Mouse (Mus musculus): ENCODE measurements at regions not wholly inside any gene's neighbourhood (a gene's known extent, or its start where the extent isn't known, plus 50 kb on each side); places are given as distances from the start of the nearest gene placed in this dataset.
"Not testable (repeated sequence)": the region's sequence is repeated elsewhere in the genome, so short reads cannot be mapped to it uniquely, and the experiment has no call there.

- TF ChIP-seq USF1 (IDR thresholded peaks at IDR 0.05; ENCODE audit: low read depth) (no peak), MYOG (IDR thresholded peaks at IDR 0.05; ENCODE audit: control insufficient read depth, extremely low read depth, insufficient read length) (no peak), CTCF (IDR thresholded peaks at IDR 0.05; ENCODE audit: control insufficient read depth, insufficient read depth, insufficient read length) (no peak), CEBPB (IDR thresholded peaks at IDR 0.05; ENCODE audit: low read depth) (no peak), MAX (IDR thresholded peaks at IDR 0.05) (no peak), FOSL1 (IDR thresholded peaks at IDR 0.05; ENCODE audit: insufficient read depth, low read length, poor library complexity, severe bottlenecking) (no peak), MYOD1 (IDR thresholded peaks at IDR 0.05; ENCODE audit: control insufficient read depth, insufficient read length, low read depth) (no peak)
- no peaks in the 10 kb centered on the region for H3K79me2 ChIP-seq (ENCODE audit: control insufficient read depth, insufficient read depth)
- H3K36me3 ChIP-seq (ENCODE audit: control insufficient read depth, insufficient read depth): no peaks in the 10 kb centered on the region
- H3K4me3 ChIP-seq (ENCODE audit: insufficient read depth, poor library complexity, severe bottlenecking): no peak overlapping the region
- no peaks in the 10 kb centered on the region for H3K27me3 ChIP-seq (ENCODE audit: control insufficient read depth, insufficient read depth, insufficient read length)
- H3K79me3 ChIP-seq (ENCODE audit: low read depth): no peaks in the 10 kb centered on the region
- no peak overlapping the region for H3ac ChIP-seq (ENCODE audit: control insufficient read depth, insufficient read length, low read depth)
Observed at GRCm38 (mm10) chr3:129416337-129416736, 83.8 kb upstream of the Enpep start.

- H3K79me2 ChIP-seq (ENCODE audit: control insufficient read depth, insufficient read depth); H3K27me3 ChIP-seq (ENCODE audit: control insufficient read depth, insufficient read depth, insufficient read length); H3K4me3 ChIP-seq (ENCODE audit: insufficient read depth, poor library complexity, severe bottlenecking); H3ac ChIP-seq (ENCODE audit: control insufficient read depth, insufficient read length, low read depth); H3K36me3 ChIP-seq (ENCODE audit: control insufficient read depth, insufficient read depth); H3K79me3 ChIP-seq (ENCODE audit: low read depth): not testable (repeated sequence)
- peak; percentile 43 for TF ChIP-seq CTCF (IDR thresholded peaks at IDR 0.05; ENCODE audit: control insufficient read depth, insufficient read depth, insufficient read length)
Observed at GRCm38 (mm10) chr3:129421620-129422239, 89.2 kb upstream of the Enpep start.

- Histone ChIP-seq H3K79me3 (ENCODE audit: low read depth) (no peaks in the 10 kb centered on the region), H3ac (ENCODE audit: control insufficient read depth, insufficient read length, low read depth) (no peak overlapping the region), H3K4me3 (ENCODE audit: insufficient read depth, poor library complexity, severe bottlenecking) (no peak overlapping the region), H3K79me2 (ENCODE audit: control insufficient read depth, insufficient read depth) (no peaks in the 10 kb centered on the region), H3K36me3 (ENCODE audit: control insufficient read depth, insufficient read depth) (no peaks in the 10 kb centered on the region), H3K27me3 (ENCODE audit: control insufficient read depth, insufficient read depth, insufficient read length) (no peaks in the 10 kb centered on the region)
- TF ChIP-seq USF1 (IDR thresholded peaks at IDR 0.05; ENCODE audit: low read depth) (no peak), FOSL1 (IDR thresholded peaks at IDR 0.05; ENCODE audit: insufficient read depth, low read length, poor library complexity, severe bottlenecking) (no peak), CEBPB (IDR thresholded peaks at IDR 0.05; ENCODE audit: low read depth) (no peak), MYOG (IDR thresholded peaks at IDR 0.05; ENCODE audit: control insufficient read depth, extremely low read depth, insufficient read length) (no peak), CTCF (IDR thresholded peaks at IDR 0.05; ENCODE audit: control insufficient read depth, insufficient read depth, insufficient read length) (no peak), MYOD1 (IDR thresholded peaks at IDR 0.05; ENCODE audit: control insufficient read depth, insufficient read length, low read depth) (no peak), MAX (IDR thresholded peaks at IDR 0.05) (no peak)
Observed at GRCm38 (mm10) chr3:129428750-129429149, 96.2 kb upstream of the Enpep start.

GRCm38 (mm10) chr3:129429161-129430111, 96.9 kb upstream of the Enpep start:
- Histone ChIP-seq H3K79me2 (ENCODE audit: control insufficient read depth, insufficient read depth) (no peaks in the 10 kb centered on the region), H3ac (ENCODE audit: control insufficient read depth, insufficient read length, low read depth) (no peak overlapping the region), H3K36me3 (ENCODE audit: control insufficient read depth, insufficient read depth) (no peaks in the 10 kb centered on the region), H3K4me3 (ENCODE audit: insufficient read depth, poor library complexity, severe bottlenecking) (no peak overlapping the region), H3K27me3 (ENCODE audit: control insufficient read depth, insufficient read depth, insufficient read length) (no peaks in the 10 kb centered on the region), H3K79me3 (ENCODE audit: low read depth) (no peaks in the 10 kb centered on the region)
- TF ChIP-seq USF1 (IDR thresholded peaks at IDR 0.05; ENCODE audit: low read depth) (no peak), MAX (IDR thresholded peaks at IDR 0.05) (no peak), CEBPB (IDR thresholded peaks at IDR 0.05; ENCODE audit: low read depth) (no peak), CTCF (IDR thresholded peaks at IDR 0.05; ENCODE audit: control insufficient read depth, insufficient read depth, insufficient read length) (no peak), MYOG (IDR thresholded peaks at IDR 0.05; ENCODE audit: control insufficient read depth, extremely low read depth, insufficient read length) (no peak)

- Histone ChIP-seq H3K36me3 (ENCODE audit: control insufficient read depth, insufficient read depth) (no peaks in the 10 kb centered on the region), H3K27me3 (ENCODE audit: control insufficient read depth, insufficient read depth, insufficient read length) (no peaks in the 10 kb centered on the region), H3ac (ENCODE audit: control insufficient read depth, insufficient read length, low read depth) (no peak overlapping the region), H3K4me3 (ENCODE audit: insufficient read depth, poor library complexity, severe bottlenecking) (no peak overlapping the region), H3K79me3 (ENCODE audit: low read depth) (no peaks in the 10 kb centered on the region), H3K79me2 (ENCODE audit: control insufficient read depth, insufficient read depth) (no peaks in the 10 kb centered on the region)
- no peak for TF ChIP-seq CTCF (IDR thresholded peaks at IDR 0.05; ENCODE audit: control insufficient read depth, insufficient read depth, insufficient read length)
- TF ChIP-seq MAX (IDR thresholded peaks at IDR 0.05): no peak
- no peak for TF ChIP-seq USF1 (IDR thresholded peaks at IDR 0.05; ENCODE audit: low read depth)
- TF ChIP-seq CEBPB (IDR thresholded peaks at IDR 0.05; ENCODE audit: low read depth): no peak
- TF ChIP-seq FOSL1 (IDR thresholded peaks at IDR 0.05; ENCODE audit: insufficient read depth, low read length, poor library complexity, severe bottlenecking): no peak
- no peak for TF ChIP-seq MYOG (IDR thresholded peaks at IDR 0.05; ENCODE audit: control insufficient read depth, extremely low read depth, insufficient read length)
- no peak for TF ChIP-seq MYOD1 (IDR thresholded peaks at IDR 0.05; ENCODE audit: control insufficient read depth, insufficient read length, low read depth)
Observed at GRCm38 (mm10) chr3:129434056-129434455, 98.1 kb upstream of the Elovl6 start.

Data from C2C12 (cell line).